ENCODE assay signal across 21 mouse cellular contexts in genomic region chr6:51698244-51698643, GRCm38 (mm10).
DNase-seq lines count a peak whose midpoint lies in the region; ATAC-seq lines count a peak whose summit lies in the region.
"Had no signal": no experiment of that assay in that cellular context is flagged by ENCODE, and none has a peak within 500 bp of the region (broad histone marks: within the 10 kb centered on the region; RNA-seq: fewer than 3 reads in every experiment).

No protein-coding gene starts in this region.

- peak; percentile 30 for DNase-seq in kidney, adult 11 months
- DNase-seq in kidney, postnatal 36 days = peak; percentile 32 to 43
- DNase-seq in kidney, postnatal 4 days = no peak
- peak; percentile 10 for DNase-seq in urinary bladder, adult 2 months (ENCODE audit: low spot score)
- no peak for DNase-seq in urinary bladder, postnatal 25 days (ENCODE audit: low spot score)
- DNase-seq: adrenal gland, adult 8-10 months; cerebellum, adult 18-20 months; cerebellum, adult 9-10 months; cerebellum, postnatal 14 days; gastrocnemius, postnatal 10 days; gastrocnemius, postnatal 36 days; heart, postnatal 36 days had no signal

- H3K9me3 ChIP-seq in kidney, embryonic 14.5 days (ENCODE audit: control insufficient read depth, low read length) = no peaks in the 10 kb centered on the region
- H3K9me3 ChIP-seq: forebrain, embryonic 10.5 days; forebrain, embryonic 13.5 days; hindbrain, embryonic 10.5 days; hindbrain, embryonic 13.5 days had no signal

- no peak overlapping the region for H3K9ac ChIP-seq in kidney, embryonic 14.5 days (ENCODE audit: low read depth, low read length)
- H3K9ac ChIP-seq: forebrain, embryonic 13.5 days; hindbrain, embryonic 13.5 days had no signal

- no peaks in the 10 kb centered on the region for H3K4me1 ChIP-seq in kidney, embryonic 14.5 days (ENCODE audit: control insufficient read depth, insufficient read depth, low read length)
- H3K4me1 ChIP-seq: hindbrain, embryonic 10.5 days had no signal

- WGBS in kidney, embryonic 14.5 days = 76% methylated on average over 4 of the region's 4 CpGs

- ATAC-seq in kidney, embryonic 14.5 days (ENCODE audit: low FRiP score, low TSS enrichment) = no peak
- ATAC-seq: CD4-positive, CD25-positive, alpha-beta regulatory T cell, adult 4 months; forebrain, embryonic 13.5 days; forebrain, embryonic 16.5 days; hindbrain, embryonic 16.5 days had no signal

- H3K27me3 ChIP-seq in kidney, embryonic 14.5 days (ENCODE audit: control insufficient read depth, insufficient read depth, low read length) = no peaks in the 10 kb centered on the region; the same call in 1 of the 2 replicates
- H3K27me3 ChIP-seq: forebrain, embryonic 13.5 days; hindbrain, embryonic 13.5 days had no signal

- no peak overlapping the region for H3K27ac ChIP-seq in kidney, embryonic 14.5 days (ENCODE audit: low read depth, low read length)
- H3K27ac ChIP-seq: forebrain, embryonic 10.5 days; forebrain, embryonic 13.5 days; hindbrain, embryonic 10.5 days; hindbrain, embryonic 13.5 days had no signal

- no peak overlapping the region for H3K4me2 ChIP-seq in kidney, embryonic 14.5 days (replicated peaks; ENCODE audit: low read depth, low read length)
- H3K4me2 ChIP-seq: forebrain, embryonic 13.5 days; heart, embryonic 11.5 days; hindbrain, embryonic 13.5 days had no signal

- H3K36me3 ChIP-seq in kidney, embryonic 14.5 days (ENCODE audit: control insufficient read depth, insufficient read depth, low read length) = no peaks in the 10 kb centered on the region
- H3K36me3 ChIP-seq: forebrain, embryonic 10.5 days; hindbrain, embryonic 10.5 days; hindbrain, embryonic 13.5 days had no signal

- H3K4me3 ChIP-seq in kidney, embryonic 14.5 days (ENCODE audit: low read length) = no peak overlapping the region
- H3K4me3 ChIP-seq: forebrain, embryonic 10.5 days; forebrain, embryonic 13.5 days; hindbrain, embryonic 10.5 days; hindbrain, embryonic 13.5 days had no signal

Comparison
In these comparisons a context has a peak if more than half of its experiments do, and no peak if none do; other contexts are left out.
1. DNase-seq: peak in kidney, adult 11 months (single experiment), kidney, postnatal 36 days (2 of 2) and urinary bladder, adult 2 months (single experiment); none in kidney, postnatal 4 days (0 of 2) and urinary bladder, postnatal 25 days (single experiment).